Mouse (Mus musculus) heart, postnatal 0 days (tissue): Measurements from ENCODE around the gene Atox1. TPM values are rescaled to one million over a fixed set of nuclear protein-coding genes. Genes with fewer than 3 reads are reported as not detected.
A peak's percentile ranks its signal among the peaks of the same experiment; 100 is the strongest.

Experiments
- ATAC-seq: fragments of 200-750 bp; cut with Nextera tagmentation; 2 replicates; pipeline ENCODE4 v1.8.0; 2017; ENCODE audit warnings: low read depth, moderate number of reproducible peaks, moderate library complexity; ENCODE audit not compliant: insufficient read depth
- DNase-seq: peaks from one replicate; pipeline ENCODE4 v3.0.0-alpha.2; 2016; ENCODE audit warnings: low spot score
- H3K27ac ChIP-seq: fragments of 300-500 bp; sonication (generic); 2 replicates; pipeline ENCODE4 v1.5.1; 2014; ENCODE audit warnings: low read depth, mild to moderate bottlenecking
- H3K27me3 ChIP-seq: fragments of 300-500 bp; sonication (generic); 2 replicates; pipeline ENCODE4 v1.6.1; 2014; ENCODE audit warnings: low read length, mixed read lengths; ENCODE audit not compliant: control insufficient read depth, insufficient read depth
- H3K36me3 ChIP-seq: fragments of 300-500 bp; sonication (generic); replicated peaks from 2 replicates; pipeline ENCODE4 v1.6.1; 2014; ENCODE audit warnings: low read length, mixed read lengths; ENCODE audit not compliant: control insufficient read depth, insufficient read depth
- H3K4me1 ChIP-seq: fragments of 300-500 bp; sonication (generic); 2 replicates; pipeline ENCODE4 v1.6.1; 2014; ENCODE audit warnings: antibody characterized with exemption; ENCODE audit not compliant: control insufficient read depth, insufficient read depth
- H3K4me2 ChIP-seq: fragments of 300-500 bp; sonication (generic); 2 replicates; pipeline ENCODE4 v1.6.1; 2014; ENCODE audit warnings: low read depth, mild to moderate bottlenecking, low read length, moderate library complexity
- H3K4me3 ChIP-seq: fragments of 300-500 bp; sonication (generic); 2 replicates; pipeline ENCODE4 v1.5.1; 2014; ENCODE audit warnings: low read depth, low read length
- H3K9ac ChIP-seq: fragments of 300-500 bp; sonication (generic); replicated peaks from 2 replicates; pipeline ENCODE4 v1.6.1; 2014; ENCODE audit warnings: low read depth, low read length, mixed read lengths
- H3K9me3 ChIP-seq: fragments of 300-500 bp; sonication (generic); replicated peaks from 2 replicates; pipeline ENCODE4 v1.6.1; 2016; ENCODE audit warnings: low read length; ENCODE audit not compliant: control insufficient read depth
- CTCF ChIP-seq: IDR thresholded peaks from 2 replicates; pipeline ENCODE4 v1.5.1; 2016; ENCODE audit warnings: antibody characterized with exemption, control low read depth, low read depth
- EP300 ChIP-seq: IDR thresholded peaks from 2 replicates; pipeline ENCODE4 v1.6.1; 2016; ENCODE audit warnings: antibody characterized with exemption, low read depth
- WGBS: fragments of 180-500 bp; shearing (Covaris S2); extraction: QIAGEN DNeasy Blood & Tissue Kit; methylation state at CpG from one replicate; pipeline ENCODE4 v1.1.7; 2014; 5-methylcytosine and 5-hydroxymethylcytosine counted together
- polyA plus RNA-seq: library from polyadenylated mRNA; unstranded; fragments of >200 nt; fragmentation: Nextera tagmentation; extraction: Ambion mirVana; gene quantifications from 2 replicates; pipeline ENCODE4 v1.2.1, GENCODE M21; 2015
- total RNA-seq: library from RNA; depleted of rRNA; stranded (reverse); fragments of >200 nt; gene quantifications from 2 replicates; pipeline ENCODE4 v1.2.3, GENCODE M21; 2014; ENCODE audit warnings: low replicate concordance

Atox1 gene
- total and polyA plus RNA-seq, 2 experiments from 2014 or later: 262 to 346 TPM

DNA sequence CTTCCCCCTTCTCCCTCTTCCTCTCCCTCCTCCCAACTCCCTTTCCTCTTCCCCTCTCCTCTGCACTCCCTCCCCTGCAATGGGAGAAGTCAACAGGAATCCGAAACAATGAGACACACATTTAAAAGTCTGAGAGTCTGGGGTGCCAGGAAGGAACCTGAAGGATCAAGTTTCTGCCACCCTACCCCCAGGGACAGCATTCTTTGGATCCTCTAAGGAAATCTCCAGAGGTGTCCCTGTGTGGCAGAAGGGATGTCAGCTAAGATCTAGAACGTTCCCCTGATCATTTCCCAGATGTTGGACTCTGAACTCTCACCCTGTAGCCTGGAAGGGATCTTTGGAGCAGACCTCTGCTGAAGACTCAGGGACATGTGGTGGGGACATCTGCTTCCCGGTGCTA, 50.5 kb downstream of the Atox1 start:
- Histone ChIP-seq H3K4me1 (peaks cover 31% of the 10 kb centered on the region), H3K27ac (peak overlapping the region; percentile 65), H3K9ac (no peak overlapping the region), H3K36me3 (peaks cover 60% of the 10 kb centered on the region), H3K4me3 (no peak overlapping the region), H3K9me3 (no peaks in the 10 kb centered on the region), H3K4me2 (no peak overlapping the region), H3K27me3 (no peaks in the 10 kb centered on the region)
- WGBS: 53% methylated on average over 3 of the region's 3 CpGs
- no peak for ATAC-seq
- TF ChIP-seq CTCF: no peak
- TF ChIP-seq EP300: no peak
- no peak for DNase-seq

GRCm38 (mm10) chr11:55410005-55410404, 51.0 kb downstream of the Atox1 start:
- Histone ChIP-seq H3K9ac (no peak overlapping the region), H3K27ac (peak overlapping the region; percentile 65), H3K4me2 (no peak overlapping the region), H3K27me3 (no peaks in the 10 kb centered on the region), H3K36me3 (peaks cover 65% of the 10 kb centered on the region), H3K9me3 (no peaks in the 10 kb centered on the region), H3K4me3 (no peak overlapping the region), H3K4me1 (peaks cover 27% of the 10 kb centered on the region)
- DNase-seq (no peak), ATAC-seq (no peak)
- TF ChIP-seq CTCF (no peak), EP300 (no peak)
- 68% methylated on average over 3 of the region's 3 CpGs for WGBS

DNA sequence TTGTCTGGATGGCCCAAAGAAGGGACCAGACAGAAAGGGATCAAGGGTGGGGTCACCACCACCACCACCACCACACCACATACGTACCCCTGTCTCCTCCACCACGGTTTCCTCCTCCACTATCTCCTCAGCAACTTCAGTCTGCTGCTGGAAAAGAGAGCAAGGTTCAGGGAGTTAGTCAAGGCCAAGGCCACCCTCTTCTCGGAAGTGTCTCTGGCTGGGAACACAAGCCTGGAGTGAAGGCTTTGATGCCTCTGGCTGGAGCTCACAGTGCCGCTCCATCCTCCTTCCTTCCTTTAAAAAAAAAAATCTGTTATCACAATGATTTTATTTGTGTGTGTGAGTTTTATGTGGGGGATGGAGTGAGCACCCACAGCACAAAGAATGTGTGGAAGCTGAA, 53.9 kb downstream of the Atox1 start:
- H3K27me3 ChIP-seq: no peaks in the 10 kb centered on the region
- H3K9me3 ChIP-seq: no peaks in the 10 kb centered on the region
- peak overlapping the region; percentile 83 for H3K27ac ChIP-seq
- H3K4me2 ChIP-seq: no peak overlapping the region
- ATAC-seq (no peak), DNase-seq (no peak)
- no peak for TF ChIP-seq CTCF
- TF ChIP-seq EP300: no peak
- peaks cover 2% of the 10 kb centered on the region; the same call in 1 of the 2 replicates for H3K4me1 ChIP-seq
- H3K4me3 ChIP-seq: no peak overlapping the region
- WGBS: 69% methylated on average over 4 of the region's 4 CpGs
- no peak overlapping the region for H3K9ac ChIP-seq
- H3K36me3 ChIP-seq: peaks cover 80% of the 10 kb centered on the region

DNA sequence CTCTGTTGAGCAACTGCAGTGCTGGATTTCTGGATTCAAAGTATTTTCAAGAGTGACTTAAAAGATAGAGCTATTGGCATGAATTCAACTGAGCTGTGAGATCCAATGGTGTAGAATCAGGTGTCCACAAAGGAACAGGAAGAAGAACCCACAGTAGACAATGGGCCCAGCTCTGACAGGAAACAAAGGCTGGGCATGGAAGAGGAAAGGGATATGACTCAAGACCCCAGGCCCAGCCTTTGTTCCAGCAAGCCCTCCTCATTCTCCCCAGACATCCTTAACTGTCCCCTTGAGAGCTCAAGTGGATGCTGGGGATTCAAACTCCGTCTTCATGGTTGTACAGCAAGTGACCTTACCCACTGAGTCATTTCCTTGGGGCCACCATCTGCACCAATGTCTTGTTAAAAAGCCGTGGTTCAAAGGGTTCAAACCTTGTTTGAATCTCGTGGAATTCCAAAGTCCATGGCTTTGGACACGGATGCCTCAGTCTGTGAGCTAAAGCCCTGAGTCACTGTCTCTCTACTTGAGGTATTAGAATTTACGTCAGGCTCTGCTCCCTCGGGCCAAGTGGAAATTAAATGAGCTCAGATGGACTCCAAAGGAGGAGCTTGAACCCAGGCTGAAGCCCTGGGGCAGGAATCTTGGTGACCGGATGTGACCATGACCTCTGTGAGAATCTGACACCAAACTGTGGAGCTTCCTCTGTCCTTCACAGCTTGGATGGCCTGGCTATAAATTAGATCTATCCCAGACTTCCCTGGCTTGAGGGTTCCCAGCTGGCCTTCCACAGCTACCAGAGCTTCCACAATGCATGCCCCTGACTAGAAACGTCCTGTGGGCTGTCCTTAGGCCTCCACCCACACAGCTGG, 55.2 kb downstream of the Atox1 start:
- Histone ChIP-seq H3K4me2 (no peak overlapping the region), H3K9ac (no peak overlapping the region), H3K27me3 (no peaks in the 10 kb centered on the region), H3K9me3 (no peaks in the 10 kb centered on the region), H3K4me3 (no peak overlapping the region), H3K27ac (peak overlapping the region; percentile 83), H3K36me3 (peaks cover 92% of the 10 kb centered on the region), H3K4me1 (no peaks in the 10 kb centered on the region)
- DNase-seq (peak; percentile 67), ATAC-seq (peak; percentile 71)
- TF ChIP-seq EP300: peak; percentile 95
- TF ChIP-seq CTCF: no peak
- WGBS: 49% methylated on average over 8 of the region's 8 CpGs

- TF ChIP-seq CTCF: no peak
- H3K27me3 ChIP-seq: no peaks in the 10 kb centered on the region
- WGBS: 73% methylated on average over 9 of the region's 9 CpGs
- no peak overlapping the region for H3K4me3 ChIP-seq
- H3K9me3 ChIP-seq: no peaks in the 10 kb centered on the region
- peaks cover 97% of the 10 kb centered on the region for H3K36me3 ChIP-seq
- peak overlapping the region; percentile 83 for H3K27ac ChIP-seq
- H3K9ac ChIP-seq: no peak overlapping the region
- no peak overlapping the region for H3K4me2 ChIP-seq
- ATAC-seq (no peak), DNase-seq (no peak)
- H3K4me1 ChIP-seq: no peaks in the 10 kb centered on the region
Observed at GRCm38 (mm10) chr11:55404659-55405457, 56.2 kb downstream of the Atox1 start.
